Comparison of ENCODE assay signal across 25 mouse cellular contexts in the genomic region with DNA sequence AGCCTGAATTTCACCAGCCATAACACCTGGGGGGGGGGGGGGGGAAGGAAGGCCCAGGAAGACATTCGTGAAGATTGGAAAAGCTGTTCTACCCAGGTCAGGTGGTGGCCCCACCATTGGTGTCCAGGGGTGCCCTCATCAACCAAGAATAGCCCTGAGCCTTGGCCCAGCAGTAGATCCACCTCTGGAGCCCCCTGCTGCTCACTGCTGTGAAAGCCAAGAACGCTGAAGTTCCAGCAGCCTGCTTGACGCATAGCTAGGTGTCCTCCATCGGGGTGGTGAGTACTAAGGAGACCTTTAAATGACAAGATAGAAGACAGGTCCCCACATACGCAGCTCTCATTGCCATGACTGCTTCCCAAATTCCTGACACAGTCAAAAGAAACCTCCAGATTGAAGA.
A peak's percentile ranks its signal among the peaks of the same experiment; 100 is the strongest.
DNase-seq lines count a peak whose midpoint lies in the region; ATAC-seq and TF ChIP-seq lines count a peak whose summit lies in the region.
"Had no signal": no experiment of that assay in that cellular context is flagged by ENCODE, and none has a peak within 500 bp of the region (broad histone marks: within the 10 kb centered on the region; RNA-seq: fewer than 3 reads in every experiment).

No protein-coding gene starts in this region.

- no peaks in the 10 kb centered on the region for H3K36me3 ChIP-seq in lung, embryonic 14.5 days (ENCODE audit: insufficient read depth)
- H3K36me3 ChIP-seq in limb, embryonic 10.5 days: no peaks in the 10 kb centered on the region
- no peaks in the 10 kb centered on the region for H3K36me3 ChIP-seq in hindbrain, embryonic 13.5 days
- H3K36me3 ChIP-seq: forebrain, embryonic 10.5 days; hindbrain, embryonic 15.5 days had no signal

- DNase-seq in lung, embryonic 14.5 days: no peak
- DNase-seq in lung, postnatal 25 days (ENCODE audit: low spot score): no peak
- peak; percentile 45 for DNase-seq in thymus, postnatal 14 days
- DNase-seq in thymus, postnatal 0 days (ENCODE audit: low spot score): no peak
- peak; percentile 30 to 44 for DNase-seq in thymus, postnatal 36 days
- no peak for DNase-seq in limb, embryonic 10.5 days (ENCODE audit: low spot score)
- DNase-seq: adrenal gland, adult 8-10 months; adrenal gland, postnatal 25 days; cerebellum, adult 18-20 months; cerebellum, adult 9-10 months; cerebellum, postnatal 14 days; forebrain, postnatal 0 days; gastrocnemius, adult 2 months; gastrocnemius, postnatal 14 days; heart, adult 11 months; heart, postnatal 10 days; heart, postnatal 4 days had no signal

- H3K4me2 ChIP-seq in lung, embryonic 14.5 days: no peak overlapping the region
- no peak overlapping the region for H3K4me2 ChIP-seq in hindbrain, embryonic 13.5 days
- H3K4me2 ChIP-seq: forebrain, embryonic 13.5 days; heart, embryonic 11.5 days; hindbrain, embryonic 15.5 days had no signal

- H3K9ac ChIP-seq in lung, embryonic 14.5 days: no peak overlapping the region
- no peak overlapping the region for H3K9ac ChIP-seq in hindbrain, embryonic 13.5 days
- H3K9ac ChIP-seq: forebrain, embryonic 13.5 days; forebrain, postnatal 0 days; hindbrain, embryonic 15.5 days had no signal

- ATAC-seq in lung, embryonic 14.5 days (ENCODE audit: insufficient read depth): no peak
- ATAC-seq in megakaryocyte progenitor cell, adult 5-6 weeks (replicated peaks; ENCODE audit: poor library complexity): peak; percentile 55
- ATAC-seq in hindbrain, embryonic 13.5 days (ENCODE audit: low FRiP score): no peak
- ATAC-seq: activated CD4-positive, CD25-positive, alpha-beta regulatory T cell, adult 4 months; CD4-positive, CD25-positive, alpha-beta regulatory T cell, adult 4 months; forebrain, embryonic 13.5 days; forebrain, postnatal 0 days had no signal

- no peak overlapping the region for H3K27ac ChIP-seq in lung, embryonic 14.5 days (ENCODE audit: low read depth)
- no peak overlapping the region for H3K27ac ChIP-seq in limb, embryonic 10.5 days
- H3K27ac ChIP-seq in hindbrain, embryonic 13.5 days: no peak overlapping the region
- H3K27ac ChIP-seq: forebrain, embryonic 10.5 days; forebrain, embryonic 13.5 days; gastrocnemius, adult 2 months; hindbrain, embryonic 15.5 days had no signal

- H3K4me1 ChIP-seq in lung, embryonic 14.5 days (ENCODE audit: insufficient read depth): no peaks in the 10 kb centered on the region
- H3K4me1 ChIP-seq in limb, embryonic 10.5 days: no peaks in the 10 kb centered on the region
- H3K4me1 ChIP-seq in hindbrain, embryonic 13.5 days (replicated peaks): no peaks in the 10 kb centered on the region
- H3K4me1 ChIP-seq: forebrain, embryonic 10.5 days; forebrain, embryonic 13.5 days; hindbrain, embryonic 15.5 days had no signal

- H3K27me3 ChIP-seq in lung, embryonic 14.5 days (ENCODE audit: insufficient read depth, low read length): no peaks in the 10 kb centered on the region
- H3K27me3 ChIP-seq in limb, embryonic 10.5 days (ENCODE audit: low read depth, poor library complexity, severe bottlenecking): no peaks in the 10 kb centered on the region
- H3K27me3 ChIP-seq in hindbrain, embryonic 13.5 days: no peaks in the 10 kb centered on the region
- H3K27me3 ChIP-seq: forebrain, embryonic 13.5 days; hindbrain, embryonic 15.5 days had no signal

- H3K4me3 ChIP-seq in lung, embryonic 14.5 days (ENCODE audit: low read depth, low read length): no peak overlapping the region
- no peak overlapping the region for H3K4me3 ChIP-seq in limb, embryonic 10.5 days
- no peak overlapping the region for H3K4me3 ChIP-seq in hindbrain, embryonic 13.5 days
- H3K4me3 ChIP-seq: forebrain, embryonic 10.5 days; forebrain, embryonic 13.5 days; gastrocnemius, adult 2 months; hindbrain, embryonic 15.5 days had no signal

- no peaks in the 10 kb centered on the region for H3K9me3 ChIP-seq in lung, embryonic 14.5 days (ENCODE audit: low read depth, low read length)
- no peaks in the 10 kb centered on the region for H3K9me3 ChIP-seq in limb, embryonic 10.5 days (replicated peaks)
- no peaks in the 10 kb centered on the region for H3K9me3 ChIP-seq in hindbrain, embryonic 13.5 days
- H3K9me3 ChIP-seq: forebrain, embryonic 10.5 days; forebrain, embryonic 13.5 days; hindbrain, embryonic 15.5 days had no signal

- WGBS in lung, embryonic 14.5 days: 69% methylated on average over 5 of the region's 5 CpGs
- WGBS in limb, embryonic 10.5 days: 74% methylated on average over 5 of the region's 5 CpGs
- WGBS in hindbrain, embryonic 13.5 days: 77% methylated on average over 5 of the region's 5 CpGs

- TF ChIP-seq CTCF in lung, embryonic 14.5 days (IDR thresholded peaks at IDR 0.05; ENCODE audit: low read depth): 0 out of 2 replicates have a peak, but pooled peaks have one; percentile 10

Comparison
In these comparisons a context has a peak if more than half of its experiments do, and no peak if none do; other contexts are left out.
1. DNase-seq: peak in thymus, postnatal 14 days (single experiment) and thymus, postnatal 36 days (2 of 2); none in lung, embryonic 14.5 days (single experiment), lung, postnatal 25 days (single experiment), thymus, postnatal 0 days (single experiment) and limb, embryonic 10.5 days (single experiment).